ENCODE assay signal across 10 mouse cellular contexts in genomic region chr11:86954616-86955270, GRCm38 (mm10). TPM values are rescaled to one million over a fixed set of nuclear protein-coding genes. Genes with fewer than 3 reads are reported as not detected.
DNase-seq lines count a peak whose midpoint lies in the region; ATAC-seq and TF ChIP-seq lines count a peak whose summit lies in the region.
"Had no signal": no experiment of that assay in that cellular context is flagged by ENCODE, and none has a peak within 500 bp of the region (broad histone marks: within the 10 kb centered on the region; RNA-seq: fewer than 3 reads in every experiment).

No protein-coding gene starts in this region.

- H3K36me3 ChIP-seq in heart, postnatal 0 days (replicated peaks; ENCODE audit: control insufficient read depth, insufficient read depth, low read length) = 0 out of 2 replicates have a peak, but pooled peaks cover 5% of the 10 kb centered on the region
- H3K36me3 ChIP-seq in lung, embryonic 15.5 days = no peaks in the 10 kb centered on the region
- H3K36me3 ChIP-seq: embryonic facial prominence, embryonic 15.5 days had no signal

- H3K4me2 ChIP-seq in heart, postnatal 0 days (ENCODE audit: low read depth, low read length) = no peak overlapping the region
- H3K4me2 ChIP-seq in lung, embryonic 15.5 days = peak overlapping the region; percentile 14
- H3K4me2 ChIP-seq: embryonic facial prominence, embryonic 15.5 days had no signal

- H3K9ac ChIP-seq in heart, postnatal 0 days (replicated peaks; ENCODE audit: low read depth, low read length) = no peak overlapping the region
- no peak overlapping the region for H3K9ac ChIP-seq in lung, embryonic 15.5 days
- H3K9ac ChIP-seq: embryonic facial prominence, embryonic 15.5 days had no signal

- no peak for TF ChIP-seq CTCF in heart, postnatal 0 days (IDR thresholded peaks at IDR 0.05; ENCODE audit: low read depth)

- no peaks in the 10 kb centered on the region for H3K27me3 ChIP-seq in heart, postnatal 0 days (ENCODE audit: control insufficient read depth, insufficient read depth, low read length)
- no peaks in the 10 kb centered on the region for H3K27me3 ChIP-seq in lung, embryonic 15.5 days
- H3K27me3 ChIP-seq: embryonic facial prominence, embryonic 15.5 days had no signal

- WGBS in heart, postnatal 0 days = 52% methylated on average over 15 of the region's 15 CpGs
- 35% methylated on average over 15 of the region's 15 CpGs for WGBS in lung, embryonic 15.5 days

- 0 out of 2 replicates have a peak overlapping the region, but pooled peaks have one; percentile 14 for H3K27ac ChIP-seq in heart, postnatal 0 days (ENCODE audit: low read depth)
- peak overlapping the region; percentile 60 for H3K27ac ChIP-seq in lung, embryonic 15.5 days
- H3K27ac ChIP-seq: embryonic facial prominence, embryonic 15.5 days had no signal

- no peak overlapping the region for H3K4me3 ChIP-seq in heart, postnatal 0 days (ENCODE audit: low read depth, low read length)
- H3K4me3 ChIP-seq in lung, embryonic 15.5 days = no peak overlapping the region
- H3K4me3 ChIP-seq: embryonic facial prominence, embryonic 15.5 days; megakaryocyte, embryonic 14.5 days had no signal

- peaks cover 80% of the 10 kb centered on the region for H3K4me1 ChIP-seq in heart, postnatal 0 days (ENCODE audit: control insufficient read depth, insufficient read depth)
- peaks cover 71% of the 10 kb centered on the region for H3K4me1 ChIP-seq in lung, embryonic 15.5 days

- no peaks in the 10 kb centered on the region for H3K9me3 ChIP-seq in heart, postnatal 0 days (replicated peaks; ENCODE audit: control insufficient read depth, low read length)
- H3K9me3 ChIP-seq in lung, embryonic 15.5 days = no peaks in the 10 kb centered on the region
- H3K9me3 ChIP-seq: embryonic facial prominence, embryonic 15.5 days; megakaryocyte, embryonic 14.5 days had no signal

- no peak for ATAC-seq in heart, postnatal 0 days (ENCODE audit: insufficient read depth, low read depth)
- peak; percentile 60; the same call in 1 of the 2 replicates for ATAC-seq in lung, embryonic 15.5 days (ENCODE audit: borderline replicate concordance, extremely low read depth, low FRiP score, low TSS enrichment)
- no peak for ATAC-seq in inflammation-experienced regulatory T-cells, adult 6 months
- no peak for ATAC-seq in CD4-positive, CD25-positive, alpha-beta regulatory T cell, adult 4 months

- no peak for TF ChIP-seq EP300 in heart, postnatal 0 days (IDR thresholded peaks at IDR 0.05; ENCODE audit: low read depth)

- DNase-seq in adrenal gland, postnatal 14 days = peak; percentile 63
- DNase-seq in adrenal gland, adult 8-10 months = no peak
- peak; percentile 18 for DNase-seq in adipocyte (ENCODE audit: low spot score)
- DNase-seq in heart, postnatal 0 days (ENCODE audit: low spot score) = peak; percentile 43
- no peak for DNase-seq in layer of hippocampus, postnatal 14 days (ENCODE audit: low spot score in 2 of 2)

RNA-seq across cellular contexts. Expression of gene Ypel2, which starts 38.8 kb away (rescaled TPM):
- total RNA-seq in adrenal gland, postnatal 14 days (2021) = 20.0 and 22.1 TPM in 2 replicates
- total RNA-seq in adrenal gland, adult 8-10 months (2022) = 10 to 100 TPM; 22.2 to 53.0 (median 26.6) TPM
- 16.3 and 18.4 TPM in 2 replicates for total RNA-seq in heart, postnatal 0 days (2014; rRNA removed; ENCODE audit: low replicate concordance)
- 16.1 and 17.8 TPM in 2 replicates for polyA plus RNA-seq in heart, postnatal 0 days (2015; fragmentation: Nextera tagmentation; extraction: Ambion mirVana)
- 9.0 and 9.4 TPM in 2 replicates for polyA plus RNA-seq in lung, embryonic 15.5 days (2015; fragmentation: Nextera tagmentation; extraction: Ambion mirVana)
- 1 to 10 TPM; 3.7 to 8.9 (median 5.8) TPM for polyA plus RNA-seq in inflammation-experienced regulatory T-cells, adult 6 months (2017; shearing (Covaris generic))
- polyA plus RNA-seq in CD4-positive, CD25-positive, alpha-beta regulatory T cell, adult 4 months (2017; shearing (Covaris generic)) = 10 to 100 TPM in 1 of 2 experiments, 1 to 10 TPM in 1; 7.4 to 11.2 TPM
- 10 to 100 TPM; 20.5 to 21.9 TPM for total RNA-seq in layer of hippocampus, postnatal 14 days (2021)

Comparison
In these comparisons a context has a peak if more than half of its experiments do, and no peak if none do; other contexts are left out.
1. DNase-seq: peak in adrenal gland, postnatal 14 days (single experiment), adipocyte (single experiment) and heart, postnatal 0 days (single experiment); none in adrenal gland, adult 8-10 months (single experiment) and layer of hippocampus, postnatal 14 days (0 of 2).